Mouse (Mus musculus) heart, embryonic 16.5 days (tissue): ENCODE results near the gene Saa3. TPM values are rescaled to one million over a fixed set of nuclear protein-coding genes. Genes with fewer than 3 reads are reported as not detected.
"Not testable (repeated sequence)": the region's sequence is repeated elsewhere in the genome, so short reads cannot be mapped to it uniquely, and the experiment has no call there.

Experiments used
- ATAC-seq: fragments of 200-750 bp; cut with Nextera tagmentation; replicated peaks from 2 replicates; pipeline ENCODE4 v1.8.0; 2017; ENCODE audit warnings: moderate number of reproducible peaks; ENCODE audit not compliant: insufficient read depth, low FRiP score; ENCODE audit errors: extremely low read depth
- H3K27ac ChIP-seq: fragments of 300-500 bp; sonication (generic); 2 replicates; pipeline ENCODE4 v1.5.1; 2014; ENCODE audit warnings: mild to moderate bottlenecking, low read length, control low read depth, moderate library complexity
- H3K27me3 ChIP-seq: fragments of 300-500 bp; sonication (generic); 2 replicates; pipeline ENCODE4 v1.6.1; 2014; ENCODE audit warnings: low read length, mixed read lengths; ENCODE audit not compliant: control insufficient read depth, insufficient read depth
- H3K36me3 ChIP-seq: fragments of 300-500 bp; sonication (generic); 2 replicates; pipeline ENCODE4 v1.6.1; 2014; ENCODE audit not compliant: control insufficient read depth, insufficient read depth
- H3K4me1 ChIP-seq: fragments of 300-500 bp; sonication (generic); 2 replicates; pipeline ENCODE4 v1.6.1; 2014; ENCODE audit warnings: low read length, mixed read lengths; ENCODE audit not compliant: control insufficient read depth, insufficient read depth
- H3K4me2 ChIP-seq: fragments of 300-500 bp; sonication (generic); 2 replicates; pipeline ENCODE4 v1.6.1; 2014; ENCODE audit warnings: low read depth, mild to moderate bottlenecking, control low read depth, low read length
- H3K4me3 ChIP-seq: fragments of 300-500 bp; sonication (generic); 2 replicates; pipeline ENCODE4 v1.5.1; 2014; ENCODE audit warnings: mild to moderate bottlenecking, control low read depth, low read length
- H3K9ac ChIP-seq: fragments of 300-500 bp; sonication (generic); 2 replicates; pipeline ENCODE4 v1.6.1; 2014; ENCODE audit warnings: low read length, control low read depth
- H3K9me3 ChIP-seq: fragments of 300-500 bp; sonication (generic); replicated peaks from 2 replicates; pipeline ENCODE4 v1.6.1; 2016; ENCODE audit warnings: low read length; ENCODE audit not compliant: control insufficient read depth
- WGBS: fragments of 180-500 bp; shearing (Covaris S2); extraction: QIAGEN DNeasy Blood & Tissue Kit; methylation state at CpG from one replicate; pipeline ENCODE4 v1.1.7; 2014; 5-methylcytosine and 5-hydroxymethylcytosine counted together
- polyA plus RNA-seq: library from polyadenylated mRNA; unstranded; fragments of >200 nt; fragmentation: Nextera tagmentation; extraction: Ambion mirVana; gene quantifications from 2 replicates; pipeline ENCODE4 v1.2.1, GENCODE M21; 2015

The Saa3 gene
- polyA plus RNA-seq, 1 experiment from 2014 or later = 0.84 TPM

DNA sequence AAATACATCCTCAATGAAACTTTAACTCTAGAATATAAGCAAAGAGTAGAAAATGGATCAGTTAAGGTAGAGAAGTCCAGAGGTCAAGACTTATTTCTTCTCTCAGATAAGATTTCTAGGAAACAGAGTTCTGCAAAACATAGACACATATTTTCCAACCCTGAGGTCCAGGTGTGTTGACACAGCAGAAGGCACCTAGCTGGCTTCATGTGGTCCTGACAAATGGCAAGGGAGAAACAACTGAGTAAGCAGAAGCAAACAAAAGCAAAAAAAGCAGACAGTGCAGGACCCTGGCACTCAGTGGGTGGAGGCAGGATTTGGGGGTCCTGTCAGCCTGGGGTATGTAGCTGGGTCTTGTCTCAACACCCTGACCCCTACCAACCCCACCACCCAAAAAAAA, 34.8 kb downstream of the Saa3 start:
- no peak overlapping the region for H3K4me3 ChIP-seq
- H3K4me1 ChIP-seq = no peaks in the 10 kb centered on the region
- H3K27me3 ChIP-seq = no peaks in the 10 kb centered on the region
- H3K36me3 ChIP-seq = no peaks in the 10 kb centered on the region
- no peak overlapping the region for H3K9ac ChIP-seq
- no peak overlapping the region for H3K4me2 ChIP-seq
- 0 out of 2 replicates have a peak, but pooled peaks cover 3% of the 10 kb centered on the region for H3K9me3 ChIP-seq
- ATAC-seq = no peak
- no peak overlapping the region for H3K27ac ChIP-seq

DNA sequence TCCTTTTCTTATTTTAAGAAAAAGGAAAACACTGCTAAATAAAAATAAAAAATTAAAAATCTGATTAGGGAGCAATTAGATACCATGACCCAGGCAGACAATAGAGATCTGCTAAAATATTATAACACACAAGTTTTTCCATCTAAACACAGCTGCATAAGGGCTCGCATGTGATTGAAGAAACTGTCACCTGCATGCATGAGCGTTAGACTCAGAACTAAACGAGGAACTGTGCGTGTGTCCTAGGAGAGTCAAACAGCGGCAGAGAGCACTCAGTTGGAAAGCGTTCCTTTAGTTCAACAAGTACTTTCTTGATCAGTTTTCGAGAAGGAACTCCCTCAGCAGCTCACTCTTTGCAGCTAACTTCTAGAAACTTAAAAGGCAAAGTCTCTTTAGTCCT, 36.5 kb downstream of the Saa3 start:
- 79% methylated on average over 7 of the region's 7 CpGs for WGBS
- H3K4me2 ChIP-seq, H3K4me1 ChIP-seq, H3K27me3 ChIP-seq, H3K9ac ChIP-seq, H3K4me3 ChIP-seq, H3K36me3 ChIP-seq, H3K27ac ChIP-seq, H3K9me3 ChIP-seq, ATAC-seq: not testable (repeated sequence)

DNA sequence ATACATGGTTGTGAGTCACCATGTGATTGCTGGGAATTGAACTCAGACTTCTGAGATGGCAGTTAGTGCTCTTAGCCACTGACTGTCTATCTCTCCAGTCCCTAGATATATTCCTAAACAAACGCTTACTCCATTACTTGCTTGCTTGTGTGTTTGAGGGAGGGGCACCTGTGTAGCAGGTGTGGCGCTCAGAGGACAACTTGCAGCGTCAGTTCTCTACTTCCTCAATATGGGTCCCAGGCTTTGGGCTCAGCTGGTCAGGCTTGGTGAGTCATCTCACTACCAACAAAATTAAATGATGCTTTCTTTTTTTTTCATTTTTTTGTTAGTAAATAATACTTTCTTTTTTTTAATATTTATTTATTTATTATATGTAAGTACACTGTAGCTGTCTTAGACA, 37.1 kb downstream of the Saa3 start:
- ATAC-seq = no peak
- H3K27me3 ChIP-seq = no peaks in the 10 kb centered on the region
- WGBS = 70% methylated on average over 3 of the region's 3 CpGs

DNA sequence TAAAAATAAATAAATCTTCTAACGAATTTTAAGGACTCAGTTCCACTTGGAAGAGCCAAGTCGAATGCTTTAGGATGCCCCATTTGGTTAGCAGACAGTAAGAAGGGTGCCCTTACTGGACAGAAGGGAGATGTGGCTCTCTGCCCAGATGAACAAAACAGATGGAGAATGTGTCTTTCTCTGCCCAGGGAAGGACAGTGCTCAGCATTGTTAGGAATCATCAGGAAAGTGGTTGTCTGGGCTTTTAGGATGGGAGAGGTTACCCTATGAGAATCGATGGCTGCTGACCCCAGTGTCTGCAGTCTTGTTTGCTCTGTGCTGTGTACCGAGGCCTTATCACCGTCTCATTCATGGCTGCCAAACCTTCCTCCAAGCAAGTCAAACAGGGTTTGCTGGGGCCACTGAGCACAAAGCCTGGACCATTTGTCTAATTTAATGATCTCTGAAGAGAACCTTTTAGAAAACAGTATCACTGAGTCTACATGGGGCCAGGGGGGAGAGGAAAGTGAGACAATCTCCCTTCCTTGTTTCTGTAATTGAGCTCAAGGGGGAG, 38.6 kb downstream of the Saa3 start:
- H3K9me3 ChIP-seq = no peaks in the 10 kb centered on the region
- ATAC-seq = no peak
- H3K9ac ChIP-seq = no peak overlapping the region
- 48% methylated on average over 5 of the region's 5 CpGs for WGBS
- no peaks in the 10 kb centered on the region for H3K27me3 ChIP-seq
- H3K27ac ChIP-seq = no peak overlapping the region
- H3K4me2 ChIP-seq = no peak overlapping the region
- H3K36me3 ChIP-seq = no peaks in the 10 kb centered on the region
- H3K4me1 ChIP-seq = no peaks in the 10 kb centered on the region
- no peak overlapping the region for H3K4me3 ChIP-seq

More for the DNA sequence above, 37.1 kb downstream of the Saa3 start:
- H3K36me3 ChIP-seq = no peaks in the 10 kb centered on the region
- no peak overlapping the region for H3K4me3 ChIP-seq
- H3K4me2 ChIP-seq = no peak overlapping the region
- no peak overlapping the region for H3K27ac ChIP-seq
- no peaks in the 10 kb centered on the region for H3K4me1 ChIP-seq
- H3K9ac ChIP-seq = no peak overlapping the region
- H3K9me3 ChIP-seq = 0 out of 2 replicates have a peak, but pooled peaks cover 3% of the 10 kb centered on the region

DNA sequence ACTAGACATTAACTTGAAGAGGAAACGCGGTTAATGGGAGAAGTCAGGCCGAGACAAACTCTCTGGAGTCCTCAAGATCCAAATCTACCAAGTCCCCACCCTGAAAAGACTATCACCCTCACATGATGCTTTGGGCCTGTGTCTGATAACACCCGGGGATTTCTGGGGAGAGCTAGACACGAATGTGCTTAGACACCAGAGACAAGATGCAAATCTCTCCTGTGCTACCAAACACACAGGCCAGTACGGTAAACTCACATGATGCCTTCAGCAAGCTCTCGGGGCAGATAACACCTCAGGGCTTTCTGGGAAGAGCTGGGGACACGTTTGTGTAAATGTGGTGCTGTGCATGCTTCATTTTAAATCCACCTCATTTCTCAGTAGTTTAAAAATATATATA, 39.6 kb downstream of the Saa3 start:
- no peak overlapping the region for H3K4me2 ChIP-seq
- no peak for ATAC-seq
- H3K4me3 ChIP-seq = no peak overlapping the region
- H3K36me3 ChIP-seq = no peaks in the 10 kb centered on the region
- H3K9me3 ChIP-seq = no peaks in the 10 kb centered on the region
- H3K4me1 ChIP-seq = no peaks in the 10 kb centered on the region
- no peak overlapping the region for H3K9ac ChIP-seq
- WGBS = 68% methylated on average over 8 of the region's 8 CpGs
- H3K27ac ChIP-seq = no peak overlapping the region
- H3K27me3 ChIP-seq = no peaks in the 10 kb centered on the region

DNA sequence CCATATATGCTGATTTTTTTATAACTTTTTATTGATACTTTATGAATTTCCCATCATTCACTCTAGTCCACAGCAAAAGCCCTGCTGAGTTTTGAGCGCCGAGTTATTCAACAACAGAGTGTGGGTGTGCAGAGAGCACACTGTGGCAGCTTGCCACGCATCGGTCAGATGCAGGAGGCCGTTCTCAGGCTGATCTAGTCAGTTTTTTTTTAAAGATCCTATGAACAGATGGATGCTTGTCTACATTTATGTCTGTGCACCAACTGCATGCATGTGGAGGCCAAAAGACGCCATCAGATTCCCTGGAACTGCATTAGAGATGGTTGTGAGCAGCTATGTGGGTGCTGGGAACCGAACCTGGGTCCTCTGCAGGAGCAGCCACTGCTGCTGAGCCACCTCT, 40.4 kb downstream of the Saa3 start:
- 82% methylated on average over 7 of the region's 7 CpGs for WGBS

DNA sequence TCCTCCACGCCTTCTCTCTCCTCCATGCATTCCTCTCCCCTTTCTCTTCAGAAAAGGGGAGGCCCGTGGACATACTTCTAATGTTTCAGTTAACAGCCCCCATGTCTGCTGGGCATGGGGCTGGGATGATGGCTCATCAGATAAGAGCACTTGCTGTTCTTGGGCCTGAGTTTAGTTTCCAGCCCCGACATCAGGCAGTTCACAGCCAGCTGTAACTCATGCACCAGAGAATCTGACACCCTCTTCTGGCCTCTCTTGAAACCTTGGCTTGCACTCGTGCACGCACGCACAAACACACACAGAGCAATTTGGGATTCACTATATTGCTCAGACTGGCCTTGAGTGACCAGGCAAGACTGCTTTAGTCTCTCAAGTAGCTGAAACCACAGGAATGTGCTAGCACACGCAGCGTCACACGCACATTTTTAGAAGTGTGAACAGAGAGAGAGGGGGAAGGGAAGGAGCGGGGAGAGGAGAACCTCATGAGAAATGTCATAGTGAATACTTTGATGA, 43.3 kb downstream of the Saa3 start, which contains the start of gene Tph1:
Gene Tph1 (minus strand): TSS at position 378 of the 513 bp plus-strand sequence.
- no peak within 1 kb of the TSS for H3K27ac ChIP-seq
- no peak within 1 kb of the TSS for H3K4me3 ChIP-seq
- no peaks in the 10 kb centered on the region for H3K9me3 ChIP-seq
- peaks cover 2% of the 10 kb centered on the region; the same call in 1 of the 2 replicates for H3K4me1 ChIP-seq
- no peaks in the 10 kb centered on the region for H3K36me3 ChIP-seq
- ATAC-seq = no peak
- H3K9ac ChIP-seq = no peak within 1 kb of the TSS
- 30% methylated on average over 10 of the region's 10 CpGs for WGBS
- H3K4me2 ChIP-seq = no peak within 1 kb of the TSS
- no peaks in the 10 kb centered on the region; the same call in 1 of the 2 replicates for H3K27me3 ChIP-seq

More for the DNA sequence above, 40.4 kb downstream of the Saa3 start:
- no peak overlapping the region for H3K27ac ChIP-seq
- H3K36me3 ChIP-seq = no peaks in the 10 kb centered on the region
- no peaks in the 10 kb centered on the region for H3K27me3 ChIP-seq
- H3K9ac ChIP-seq = no peak overlapping the region
- H3K4me3 ChIP-seq = no peak overlapping the region
- H3K4me1 ChIP-seq = no peaks in the 10 kb centered on the region
- H3K4me2 ChIP-seq = no peak overlapping the region
- ATAC-seq = no peak
- H3K9me3 ChIP-seq = no peaks in the 10 kb centered on the region

DNA sequence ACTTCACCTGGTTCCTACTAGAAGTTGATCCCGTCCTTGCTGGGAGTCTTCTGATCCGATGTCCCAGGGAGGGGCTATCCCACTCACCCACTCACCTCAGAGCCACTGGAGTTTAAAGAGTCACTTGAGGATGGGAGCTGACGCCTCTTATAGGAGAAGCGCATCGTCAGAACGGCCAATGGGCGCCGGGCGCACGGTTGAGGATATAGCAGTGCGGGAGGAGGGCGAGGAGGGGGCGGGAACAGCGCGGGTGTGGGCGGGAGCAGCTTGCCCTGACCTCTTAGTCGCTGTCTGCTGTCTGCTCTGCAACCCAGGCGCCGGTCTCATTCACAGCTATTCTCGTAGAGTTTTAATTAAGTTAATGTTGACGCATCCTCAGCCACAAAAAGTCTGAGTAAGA, 48.2 kb downstream of the Saa3 start:
- peaks cover 5% of the 10 kb centered on the region for H3K27me3 ChIP-seq
- H3K9me3 ChIP-seq = no peaks in the 10 kb centered on the region
- no peaks in the 10 kb centered on the region for H3K36me3 ChIP-seq
- peaks cover 2% of the 10 kb centered on the region; the same call in 1 of the 2 replicates for H3K4me1 ChIP-seq
- no peak for ATAC-seq
- H3K27ac ChIP-seq = no peak overlapping the region
- H3K4me2 ChIP-seq = peak overlapping the region; percentile 29
- peak overlapping the region; percentile 10; the same call in 1 of the 2 replicates for H3K4me3 ChIP-seq
- WGBS = 2% methylated on average over 21 of the region's 21 CpGs
- no peak overlapping the region for H3K9ac ChIP-seq

DNA sequence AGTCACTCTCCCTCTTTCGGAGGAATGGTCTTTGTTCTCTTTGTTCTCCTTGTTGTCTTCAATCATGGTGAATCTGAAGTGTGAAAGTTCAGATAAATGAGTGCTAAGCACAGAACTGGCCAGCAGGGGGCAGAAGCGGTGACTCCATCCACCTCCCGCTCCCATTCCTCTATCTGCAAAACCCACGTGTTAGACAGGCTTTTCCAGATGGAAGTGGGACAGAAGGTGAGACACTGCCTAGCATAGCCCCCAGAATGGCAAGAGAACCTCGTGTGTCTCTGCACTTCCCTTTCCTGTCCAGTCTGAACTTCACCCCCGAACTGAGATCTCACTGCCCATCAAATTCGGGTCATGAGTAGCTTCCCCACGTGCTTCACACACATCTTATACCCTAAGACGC, 50.3 kb downstream of the Saa3 start:
- peaks cover 2% of the 10 kb centered on the region; the same call in 1 of the 2 replicates for H3K4me1 ChIP-seq
- no peak for ATAC-seq
- no peaks in the 10 kb centered on the region for H3K9me3 ChIP-seq
- peaks cover 5% of the 10 kb centered on the region for H3K27me3 ChIP-seq
- 36% methylated on average over 9 of the region's 9 CpGs for WGBS
- H3K4me2 ChIP-seq = no peak overlapping the region
- H3K9ac ChIP-seq = no peak overlapping the region
- no peak overlapping the region for H3K4me3 ChIP-seq
- no peaks in the 10 kb centered on the region for H3K36me3 ChIP-seq
- H3K27ac ChIP-seq = no peak overlapping the region
